Mouse (Mus musculus): ENCODE results near the gene Poglut1. TPM values are rescaled to one million over a fixed set of nuclear protein-coding genes. Genes with fewer than 3 reads are reported as not detected.
A peak's percentile ranks its signal among the peaks of the same experiment; 100 is the strongest.

The Poglut1 gene
- total RNA-seq, 2 experiments from 2014 or later: 14.0 to 15.5 TPM

DNA sequence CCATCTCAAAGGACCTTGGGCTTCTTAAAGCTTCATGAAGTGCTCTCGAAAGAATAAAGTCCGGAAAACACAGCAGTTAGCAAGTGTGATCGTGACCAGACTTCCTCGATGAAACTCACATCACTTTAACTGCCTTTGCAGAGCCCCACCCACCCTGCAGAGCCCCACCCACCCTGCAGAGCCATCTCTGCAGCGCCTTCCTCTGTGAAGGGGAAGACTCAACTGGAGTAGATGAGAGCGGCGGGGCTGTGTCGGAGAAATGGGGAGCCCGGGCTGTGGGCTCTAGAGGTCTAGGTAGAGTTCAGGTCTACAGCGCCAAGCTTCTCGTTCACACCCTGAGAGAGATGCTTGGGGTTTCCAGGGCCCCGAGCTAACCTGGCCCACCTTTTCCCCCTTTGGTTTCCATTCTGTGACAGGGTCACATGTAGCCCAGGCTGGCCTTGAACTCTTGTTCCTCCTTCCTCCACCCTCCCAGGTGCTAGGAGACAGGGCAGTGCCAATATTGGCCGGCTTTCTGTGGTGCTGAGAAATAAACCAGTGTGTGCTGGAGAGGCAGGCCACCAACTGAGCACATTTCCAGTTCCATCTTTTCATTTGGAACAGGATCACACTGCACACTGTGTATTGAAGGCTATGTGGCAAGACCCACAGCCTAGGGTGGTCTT lies 11.2 kb downstream of the Poglut1 start:
- intact Hi-C loops (cut with DNase I): loop anchor here (10.0 kb wide), 1 partner anchor 186 kb away; no protein-coding TSS in a partner anchor

DNA sequence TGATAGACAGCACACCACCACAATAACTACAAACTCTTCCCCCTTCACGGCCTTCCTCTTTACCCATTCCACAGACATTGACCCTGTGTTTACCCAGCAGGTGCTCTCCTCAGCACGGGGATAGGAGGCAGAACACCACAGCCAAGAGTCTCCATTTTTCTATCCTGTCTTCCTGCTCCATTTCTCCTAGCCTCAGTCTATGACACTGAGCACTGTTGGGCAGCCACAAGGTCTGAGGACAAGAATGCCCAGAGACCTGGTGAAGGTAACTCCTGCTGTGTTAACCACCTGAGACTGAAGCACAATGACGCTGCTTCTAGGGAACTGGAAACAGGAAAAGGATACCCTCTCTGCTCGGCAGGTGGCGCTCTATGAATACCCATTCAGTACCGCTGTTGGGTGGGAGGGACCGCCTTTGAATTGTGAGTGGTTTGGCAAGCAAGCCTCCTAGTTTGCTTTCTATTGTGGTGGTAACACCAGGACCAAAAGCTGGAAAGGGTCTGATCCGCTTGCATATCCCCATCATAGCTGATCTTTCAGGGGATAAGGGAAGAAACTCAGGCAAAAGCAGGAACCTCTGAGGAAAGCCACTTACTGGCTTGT lies 13.4 kb downstream of the Poglut1 start:
- intact Hi-C loops (cut with DNase I): loop anchor here (1.0 to 10.0 kb wide), 2 partner anchors 188 to 276 kb away; no protein-coding TSS in a partner anchor
- peak; percentile 79 to 89 for DNase-seq

More for the DNA sequence above, 11.2 kb downstream of the Poglut1 start:
- DNase-seq: no peak

- intact Hi-C loops (cut with DNase I): no loop called here
These were observed 23.8 kb downstream of the Poglut1 start for GRCm38 (mm10) chr16:38526264-38526663.

GRCm38 (mm10) chr16:38522129-38523084 lies 27.7 kb downstream of the Poglut1 start, which contains the start of gene Timmdc1:
Gene Timmdc1 (minus strand): TSS chr16:38522663.
- intact Hi-C loops (cut with DNase I): no loop called here
- DNase-seq: peak; percentile 97 to 98

More at GRCm38 (mm10) chr16:38526264-38526663, 23.8 kb downstream of the Poglut1 start:
- no peak for DNase-seq

DNA sequence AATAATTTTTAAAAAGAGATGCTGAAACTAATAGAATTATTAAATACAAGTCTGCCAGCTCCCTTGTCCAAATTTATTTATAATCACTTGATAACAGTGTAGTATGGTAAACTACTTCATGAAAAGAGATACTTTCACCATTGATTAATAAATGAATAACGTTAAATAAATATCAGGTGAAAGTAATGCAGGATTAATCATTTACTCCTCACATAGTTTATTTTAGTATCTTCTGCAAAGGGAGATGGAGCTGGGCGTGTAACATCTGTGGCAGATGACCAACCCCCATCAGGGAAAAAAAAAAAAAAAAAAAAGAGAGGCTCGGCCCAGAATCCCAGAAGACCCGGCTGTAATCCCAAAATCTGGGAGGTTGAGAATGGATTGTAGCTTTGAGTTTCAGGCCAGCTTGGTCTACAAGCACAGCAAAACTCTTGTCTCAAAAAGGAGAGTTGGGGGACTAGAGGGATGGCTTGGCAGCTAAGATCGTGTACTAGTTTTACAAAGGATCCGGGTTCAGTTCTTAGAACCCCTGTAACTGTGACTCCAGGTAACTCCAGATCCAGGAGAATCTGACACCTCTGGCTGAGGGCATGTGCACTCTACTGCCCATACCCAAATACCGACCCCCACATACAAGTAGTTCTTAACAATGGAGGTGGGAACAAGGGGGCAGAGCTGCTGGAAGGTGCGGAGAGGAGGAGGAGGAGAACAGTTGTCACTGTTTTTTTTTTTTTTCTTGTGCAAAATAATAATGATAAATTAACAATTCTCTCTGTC lies 28.7 kb downstream of the Poglut1 start:
- DNase-seq: peak in 1 of 2 experiments; percentile 9

DNA sequence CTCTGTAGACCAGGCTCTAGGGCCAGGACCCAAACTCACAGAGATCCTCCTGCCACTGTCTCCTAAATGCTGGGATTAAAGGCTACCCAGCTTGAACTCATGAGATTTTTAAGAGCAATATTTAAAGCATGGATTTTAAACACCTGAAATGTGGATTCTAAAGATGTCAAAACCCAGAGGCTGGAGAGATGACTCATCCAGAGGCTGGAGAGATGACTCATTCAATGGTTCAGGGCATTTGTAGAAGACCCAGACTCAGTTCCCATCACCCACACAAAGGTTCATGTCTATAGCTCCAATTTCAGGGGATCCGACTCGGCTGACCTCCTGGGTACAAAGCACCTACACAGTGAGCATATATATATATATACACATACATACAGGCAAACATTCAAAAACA lies 30.9 kb downstream of the Poglut1 start:
- intact Hi-C loops (cut with DNase I): no loop called here
- DNase-seq: no peak

More for the DNA sequence above, 28.7 kb downstream of the Poglut1 start:
- intact Hi-C loops (cut with DNase I): no loop called here

- intact Hi-C loops (cut with DNase I): no loop called here
- no peak for DNase-seq
These were observed 39.2 kb downstream of the Poglut1 start for GRCm38 (mm10) chr16:38510846-38511245.

DNA sequence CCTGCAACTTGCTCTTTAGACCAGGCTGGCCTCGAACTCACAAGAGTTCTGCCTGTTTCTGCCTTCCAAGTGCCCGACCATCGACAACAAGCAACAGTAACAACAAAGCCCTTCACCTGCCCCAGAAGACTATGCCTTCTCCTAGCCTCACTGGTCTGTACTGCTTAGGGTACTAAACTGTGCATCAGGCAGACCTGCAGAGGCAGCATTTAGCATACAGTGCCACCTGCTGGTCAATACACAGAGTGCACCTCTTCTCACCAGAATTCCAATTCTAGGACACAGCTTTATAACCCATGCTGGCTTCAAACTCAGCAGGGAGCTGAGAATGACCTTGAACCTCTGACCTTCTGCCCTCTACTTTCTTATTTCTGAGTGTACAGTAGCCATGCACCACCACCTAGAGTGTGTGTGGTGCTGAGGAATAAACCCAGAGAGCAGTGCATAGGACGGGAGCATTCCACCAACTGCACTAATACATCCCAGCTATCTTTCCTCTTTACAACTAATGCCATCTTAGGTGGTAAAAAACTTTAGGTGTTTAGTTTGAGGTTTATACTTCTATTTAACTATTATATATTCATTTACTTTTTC lies 43.9 kb downstream of the Poglut1 start:
- intact Hi-C loops (cut with DNase I): loop anchor here (1.0 to 2.0 kb wide), 2 partner anchors 161 to 211 kb away; partner anchors contain the start of gene Nr1i2
- DNase-seq: peak; percentile 74 to 81

- DNase-seq: no peak
- intact Hi-C loops (cut with DNase I): no loop called here
These were observed 46.5 kb downstream of the Poglut1 start for GRCm38 (mm10) chr16:38503528-38503927.

- intact Hi-C loops (cut with DNase I): no loop called here
- DNase-seq: no peak
These were observed 47.6 kb downstream of the Poglut1 start for GRCm38 (mm10) chr16:38502469-38502868.

GRCm38 (mm10) chr16:38496604-38497140 lies 53.4 kb downstream of the Poglut1 start:
- intact Hi-C loops (cut with DNase I): loop anchor here (10.0 kb wide), 1 partner anchor 522 kb away; no protein-coding TSS in a partner anchor
- DNase-seq: no peak

DNA sequence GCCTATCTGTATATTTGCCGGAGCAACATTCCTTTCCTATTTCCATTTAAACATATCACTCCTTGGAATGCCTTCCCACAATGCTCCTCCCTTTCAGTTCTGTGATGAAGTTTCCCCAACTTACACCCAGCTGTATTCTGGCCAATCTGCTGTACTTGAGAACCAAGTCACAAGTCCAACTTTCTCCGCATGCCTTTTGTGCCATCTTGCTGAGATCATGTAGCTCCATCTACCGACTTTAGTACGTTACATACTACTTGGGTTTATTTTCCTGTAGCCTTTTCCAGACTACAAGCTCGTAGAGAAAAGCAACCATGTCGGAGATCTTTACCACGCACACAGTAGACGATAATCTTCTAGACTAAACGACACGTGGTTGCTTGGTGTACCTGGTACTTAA lies 56.2 kb downstream of the Poglut1 start:
- DNase-seq: peak; percentile 25 to 38
- intact Hi-C loops (cut with DNase I): loop anchor here (10.0 kb wide), 1 partner anchor 519 kb away; no protein-coding TSS in a partner anchor

DNA sequence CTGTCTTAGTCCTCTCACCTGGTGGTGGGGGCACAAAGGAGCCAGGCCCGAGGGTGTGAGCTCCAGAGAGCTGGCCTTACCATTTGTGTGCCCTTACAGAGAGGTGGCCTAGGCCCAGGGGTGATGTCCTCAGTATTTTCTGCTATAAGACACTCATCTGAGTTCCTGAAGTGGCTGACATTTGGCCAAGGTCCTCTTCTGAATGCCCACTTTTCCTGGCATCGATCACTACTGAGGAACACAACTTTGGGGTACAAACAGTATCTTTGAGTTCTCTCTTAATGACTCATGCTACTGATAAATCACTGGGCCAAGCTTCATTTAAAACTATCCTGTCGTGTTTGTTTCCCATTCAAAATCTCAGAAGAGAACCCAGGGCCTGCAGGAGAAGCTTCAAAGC lies 57.5 kb downstream of the Poglut1 start:
- DNase-seq: no peak
- intact Hi-C loops (cut with DNase I): loop anchor here (10.0 kb wide), 1 partner anchor 518 kb away; no protein-coding TSS in a partner anchor

DNA sequence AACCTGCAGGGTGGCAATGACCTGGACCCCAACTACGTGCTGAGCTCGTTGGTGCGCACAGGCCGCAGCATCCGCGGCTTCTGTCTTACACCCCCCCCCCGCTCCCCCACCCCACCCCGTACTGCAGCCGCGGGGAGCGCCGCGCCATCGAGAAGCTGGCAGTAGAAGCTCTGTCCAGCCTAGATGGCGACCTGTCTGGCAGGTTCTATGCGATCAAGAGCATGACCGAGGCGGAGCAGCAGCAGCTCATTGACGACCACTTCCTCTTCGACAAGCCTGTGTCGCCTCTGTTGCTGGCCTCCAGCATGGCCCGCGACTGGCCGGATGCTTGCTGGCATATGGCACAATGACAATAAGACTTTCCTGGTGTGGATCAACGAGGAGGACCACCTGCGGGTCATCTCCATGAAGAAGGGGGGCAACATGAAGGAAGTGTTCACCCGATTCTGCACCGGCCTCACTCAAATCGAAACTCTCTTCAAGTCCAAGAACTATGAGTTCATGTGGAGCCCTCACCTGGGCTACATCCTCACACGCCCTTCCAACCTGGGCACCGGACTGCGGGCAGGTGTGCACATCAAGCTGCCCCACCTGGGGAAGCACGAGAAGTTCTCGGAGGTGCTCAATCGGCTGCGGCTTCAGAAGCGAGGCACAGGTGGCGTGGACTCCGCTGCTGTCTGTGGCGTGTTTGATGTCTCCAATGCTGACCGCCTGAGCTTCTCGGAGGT lies 66.3 kb downstream of the Poglut1 start:
- no peak for DNase-seq
- intact Hi-C loops (cut with DNase I): loop anchor here (2.0 to 10.0 kb wide), 2 partner anchors 139 to 489 kb away; no protein-coding TSS in a partner anchor

GRCm38 (mm10) chr16:38482780-38483562 lies 67.1 kb downstream of the Poglut1 start:
- DNase-seq: peak; percentile 38 to 63
- intact Hi-C loops (cut with DNase I): loop anchor here (2.0 to 10.0 kb wide), 2 partner anchors 138 to 488 kb away; no protein-coding TSS in a partner anchor

- intact Hi-C loops (cut with DNase I): loop anchor here (10.0 kb wide), 1 partner anchor 487 kb away; no protein-coding TSS in a partner anchor
These were observed 68.7 kb downstream of the Poglut1 start for GRCm38 (mm10) chr16:38481327-38481726.

GRCm38 (mm10) chr16:38478296-38478695 lies 71.8 kb downstream of the Poglut1 start:
- intact Hi-C loops (cut with DNase I): no loop called here

More at GRCm38 (mm10) chr16:38481327-38481726, 68.7 kb downstream of the Poglut1 start:
- no peak for DNase-seq

More at GRCm38 (mm10) chr16:38478296-38478695, 71.8 kb downstream of the Poglut1 start:
- DNase-seq: no peak
